Mouse (Mus musculus) forebrain, embryonic 12.5 days (tissue): ENCODE results near the gene Kat6b. TPM values are rescaled to one million over a fixed set of nuclear protein-coding genes. Genes with fewer than 3 reads are reported as not detected.

Experiments
- ATAC-seq: fragments of 200-750 bp; cut with Nextera tagmentation; 2 replicates; pipeline ENCODE4 v1.8.0; 2017; ENCODE audit warnings: moderate TSS enrichment; ENCODE audit not compliant: low FRiP score
- H3K27ac ChIP-seq: fragments of 300-500 bp; sonication (generic); 2 replicates; pipeline ENCODE4 v1.5.1; 2016; ENCODE audit warnings: mild to moderate bottlenecking
- H3K27me3 ChIP-seq: fragments of 300-500 bp; sonication (generic); 2 replicates; pipeline ENCODE4 v1.6.1; 2016; ENCODE audit warnings: mild to moderate bottlenecking
- H3K36me3 ChIP-seq: fragments of 300-500 bp; sonication (generic); replicated peaks from 2 replicates; pipeline ENCODE4 v1.6.1; 2016; ENCODE audit warnings: mild to moderate bottlenecking
- H3K4me1 ChIP-seq: fragments of 300-500 bp; sonication (generic); 2 replicates; pipeline ENCODE4 v1.6.1; 2016
- H3K4me2 ChIP-seq: fragments of 300-500 bp; sonication (generic); 2 replicates; pipeline ENCODE4 v1.6.1; 2016; ENCODE audit warnings: mild to moderate bottlenecking, moderate library complexity
- H3K4me3 ChIP-seq: fragments of 300-500 bp; sonication (generic); replicated peaks from 2 replicates; pipeline ENCODE4 v1.5.1; 2016; ENCODE audit warnings: mild to moderate bottlenecking
- H3K9ac ChIP-seq: fragments of 300-500 bp; sonication (generic); 2 replicates; pipeline ENCODE4 v1.6.1; 2016; ENCODE audit warnings: mild to moderate bottlenecking
- H3K9me3 ChIP-seq: fragments of 300-500 bp; sonication (generic); 2 replicates; pipeline ENCODE4 v1.6.1; 2016
- WGBS: fragments of 180-500 bp; shearing (Covaris S2); methylation state at CpG from one replicate; pipeline ENCODE4 v1.1.7; 2016; 5-methylcytosine and 5-hydroxymethylcytosine counted together
- polyA plus RNA-seq: library from polyadenylated mRNA; unstranded; fragments of >200 nt; fragmentation: Nextera tagmentation; extraction: Ambion mirVana; gene quantifications from 2 replicates; pipeline ENCODE4 v1.2.1, GENCODE M21; 2016

Gene Kat6b
- polyA plus RNA-seq, 1 experiment from 2014 or later, result 40.5 TPM

GRCm38 (mm10) chr14:21719646-21720383 is 238.6 kb downstream of the Kat6b start:
- Histone ChIP-seq H3K9me3 (0 out of 2 replicates have a peak, but pooled peaks cover 5% of the 10 kb centered on the region), H3K27me3 (no peaks in the 10 kb centered on the region), H3K27ac (no peak overlapping the region), H3K4me1 (peaks cover 17% of the 10 kb centered on the region), H3K4me2 (no peak overlapping the region), H3K36me3 (no peaks in the 10 kb centered on the region), H3K4me3 (no peak overlapping the region), H3K9ac (no peak overlapping the region)
- 52% methylated on average over 17 of the region's 17 CpGs for WGBS
- ATAC-seq, result no peak; the same call in 1 of the 2 replicates

GRCm38 (mm10) chr14:21720430-21721205 is 239.4 kb downstream of the Kat6b start:
- peaks cover 17% of the 10 kb centered on the region for H3K4me1 ChIP-seq
- H3K27ac ChIP-seq, result no peak overlapping the region
- no peaks in the 10 kb centered on the region for H3K27me3 ChIP-seq
- no peak overlapping the region for H3K4me2 ChIP-seq
- no peak overlapping the region for H3K9ac ChIP-seq
- no peaks in the 10 kb centered on the region for H3K36me3 ChIP-seq
- ATAC-seq, result no peak
- H3K9me3 ChIP-seq, result 0 out of 2 replicates have a peak, but pooled peaks cover 5% of the 10 kb centered on the region
- H3K4me3 ChIP-seq, result no peak overlapping the region
- WGBS, result 87% methylated on average over 4 of the region's 4 CpGs

Other genes starting within 250 kb of the Kat6b start
- gene Dupd1, start 233.1 kb downstream of the Kat6b start, polyA plus RNA-seq, result not detected in 2 replicates